Mouse (Mus musculus) megakaryocyte, embryonic 14.5 days (primary cell): ENCODE results near the gene Hscb.

Experiments
- FLI1 ChIP-seq: IDR thresholded peaks from 2 replicates; pipeline ENCODE4 v1.6.1; 2012; ENCODE audit warnings: low read length, inconsistent platforms, mixed read lengths
- GATA1 ChIP-seq: IDR thresholded peaks from 3 replicates; pipeline ENCODE4 v1.6.1; 2012; ENCODE audit warnings: mixed read lengths, low read length, inconsistent platforms, borderline replicate concordance

DNA sequence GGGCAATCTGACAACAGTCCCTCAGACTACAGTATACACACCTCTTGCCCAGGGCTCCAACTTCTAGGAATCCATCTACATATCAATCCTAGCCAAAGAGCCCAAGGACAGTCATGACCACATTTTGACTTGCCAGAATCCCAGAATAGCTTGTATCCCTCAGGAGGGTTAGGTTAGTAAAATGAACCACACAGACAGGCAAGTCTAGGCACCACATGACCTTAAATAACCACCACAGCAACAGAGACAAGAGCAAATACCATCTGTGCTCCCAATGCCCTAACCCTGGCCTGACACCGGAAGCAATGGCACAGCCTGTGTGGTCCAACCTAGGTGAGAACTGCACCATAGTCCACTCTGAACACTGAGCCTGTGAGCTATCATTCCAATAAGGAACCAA is 32.9 kb downstream of the Hscb start:
- TF ChIP-seq GATA1 (no peak), FLI1 (no peak)
